Mouse (Mus musculus): Measurements from ENCODE around the gene Patl2. TPM values are rescaled to one million over a fixed set of nuclear protein-coding genes. Genes with fewer than 3 reads are reported as not detected.

Patl2 gene
- polyA plus RNA-seq, 1 experiment from 2014 or later = 0.08 TPM

Other genes starting within 250 kb of the Patl2 start
- gene Ctdspl2, start 230.2 kb downstream of the Patl2 start, polyA plus RNA-seq (2015; fragmentation: Nextera tagmentation; extraction: Ambion mirVana) = 29.0 and 30.1 TPM in 2 replicates
- gene Mageb3, start 230.1 kb downstream of the Patl2 start, polyA plus RNA-seq (2015; fragmentation: Nextera tagmentation; extraction: Ambion mirVana) = 0.42 and 0.48 TPM in 2 replicates
- 9.6 and 11.5 TPM in 2 replicates for gene Eif3j1, start 157.6 kb downstream of the Patl2 start, polyA plus RNA-seq (2015; fragmentation: Nextera tagmentation; extraction: Ambion mirVana)
- 5.8 and 6.6 TPM in 2 replicates for gene Spg11, start 67.8 kb downstream of the Patl2 start, polyA plus RNA-seq (2015; fragmentation: Nextera tagmentation; extraction: Ambion mirVana)
- gene B2m, start 38.5 kb downstream of the Patl2 start, polyA plus RNA-seq (2015; fragmentation: Nextera tagmentation; extraction: Ambion mirVana) = 107 and 120 TPM in 2 replicates
- gene Trim69, start 25.5 kb downstream of the Patl2 start, polyA plus RNA-seq (2015; fragmentation: Nextera tagmentation; extraction: Ambion mirVana) = 0.09 TPM in 1 of 2 replicates, not detected in the other
- not detected in 2 replicates for gene Terb2, start 83 bp upstream of the Patl2 start, polyA plus RNA-seq (2015; fragmentation: Nextera tagmentation; extraction: Ambion mirVana)
- 26.0 and 29.7 TPM in 2 replicates for gene Sord, start 48.6 kb upstream of the Patl2 start, polyA plus RNA-seq (2015; fragmentation: Nextera tagmentation; extraction: Ambion mirVana)
- 0.03 TPM in 1 of 2 replicates, not detected in the other for gene Duox2, start 112.3 kb upstream of the Patl2 start, polyA plus RNA-seq (2015; fragmentation: Nextera tagmentation; extraction: Ambion mirVana)
- 0.19 and 0.36 TPM in 2 replicates for gene Duoxa2, start 112.7 kb upstream of the Patl2 start, polyA plus RNA-seq (2015; fragmentation: Nextera tagmentation; extraction: Ambion mirVana)
- gene Duoxa1, start 127.5 kb upstream of the Patl2 start, polyA plus RNA-seq (2015; fragmentation: Nextera tagmentation; extraction: Ambion mirVana) = 0.26 and 0.27 TPM in 2 replicates
- 0.09 and 0.15 TPM in 2 replicates for gene Duox1, start 129.5 kb upstream of the Patl2 start, polyA plus RNA-seq (2015; fragmentation: Nextera tagmentation; extraction: Ambion mirVana)
- 11.7 and 11.8 TPM in 2 replicates for gene Shf, start 183.0 kb upstream of the Patl2 start, polyA plus RNA-seq (2015; fragmentation: Nextera tagmentation; extraction: Ambion mirVana)
- gene Slc28a2, start 240.3 kb upstream of the Patl2 start, polyA plus RNA-seq (2015; fragmentation: Nextera tagmentation; extraction: Ambion mirVana) = 0.15 and 0.18 TPM in 2 replicates